Mouse (Mus musculus) layer of hippocampus, adult 9-11 months (tissue): ENCODE measurements around the gene Nid1.
"Not testable (repeated sequence)": the region's sequence is repeated elsewhere in the genome, so short reads cannot be mapped to it uniquely, and the experiment has no call there.

Experiments
- DNase-seq: peaks from one replicate; pipeline ENCODE4 v3.0.0; 2022

The Nid1 gene

GRCm38 (mm10) chr13:13498022-13498421 lies 60.7 kb downstream of the Nid1 start:
- DNase-seq = no peak

- DNase-seq = no peak
Observed at GRCm38 (mm10) chr13:13502406-13502805, 65.1 kb downstream of the Nid1 start.

GRCm38 (mm10) chr13:13503695-13504386 lies 66.5 kb downstream of the Nid1 start:
- DNase-seq = no peak

- no peak for DNase-seq
Observed at GRCm38 (mm10) chr13:13505063-13505462, 67.7 kb downstream of the Nid1 start.

- no peak for DNase-seq
Observed at GRCm38 (mm10) chr13:13506556-13506955, 69.2 kb downstream of the Nid1 start.

GRCm38 (mm10) chr13:13514861-13515260 lies 77.5 kb downstream of the Nid1 start:
- no peak for DNase-seq

GRCm38 (mm10) chr13:13516376-13517225 lies 79.2 kb downstream of the Nid1 start:
- DNase-seq = peak; percentile 72

- DNase-seq = no peak
Observed at GRCm38 (mm10) chr13:13518114-13518513, 80.8 kb downstream of the Nid1 start.

- no peak for DNase-seq
Observed at GRCm38 (mm10) chr13:13520436-13520835, 83.1 kb downstream of the Nid1 start.

- peak; percentile 77 for DNase-seq
Observed at GRCm38 (mm10) chr13:13523625-13524584, 86.6 kb downstream of the Nid1 start.

GRCm38 (mm10) chr13:13525205-13525604 lies 87.9 kb downstream of the Nid1 start:
- DNase-seq = peak; percentile 52

- DNase-seq = peak; percentile 50
Observed at GRCm38 (mm10) chr13:13525877-13526276, 88.5 kb downstream of the Nid1 start.

GRCm38 (mm10) chr13:13529115-13529542 lies 91.8 kb downstream of the Nid1 start:
- peak; percentile 74 for DNase-seq

GRCm38 (mm10) chr13:13530913-13531312 lies 93.6 kb downstream of the Nid1 start:
- DNase-seq = peak; percentile 43

- DNase-seq = no peak
Observed at GRCm38 (mm10) chr13:13531923-13532322, 94.6 kb downstream of the Nid1 start.

GRCm38 (mm10) chr13:13536555-13536954 lies 99.2 kb downstream of the Nid1 start:
- no peak for DNase-seq

GRCm38 (mm10) chr13:13537272-13538015 lies 100.1 kb downstream of the Nid1 start:
- no peak for DNase-seq

GRCm38 (mm10) chr13:13538585-13539300 lies 101.4 kb downstream of the Nid1 start:
- peak; percentile 77 for DNase-seq

- not testable (repeated sequence) for DNase-seq
Observed at GRCm38 (mm10) chr13:13543073-13543472, 105.7 kb downstream of the Nid1 start.

- DNase-seq = peak; percentile 90
Observed at GRCm38 (mm10) chr13:13546792-13547191, 109.4 kb downstream of the Nid1 start.

- no peak for DNase-seq
Observed at GRCm38 (mm10) chr13:13547889-13548288, 110.5 kb downstream of the Nid1 start.
